Mouse (Mus musculus): Measurements from ENCODE around the gene Ptpn5.

Ptpn5 gene

GRCm38 (mm10) chr7:47133331-47133730 lies at the start of gene Ptpn5:
Ptpn5 (minus strand) TSS chr7:47133684.
- no peak for DNase-seq (ENCODE audit: low spot score)

- no peak for DNase-seq (ENCODE audit: low spot score)
Observed at GRCm38 (mm10) chr7:47170814-47171213, 37.3 kb upstream of the Ptpn5 start.

- DNase-seq (ENCODE audit: low spot score): no peak
Observed at GRCm38 (mm10) chr7:47165028-47165427, 31.5 kb upstream of the Ptpn5 start.

GRCm38 (mm10) chr7:47163203-47163602 lies 29.7 kb upstream of the Ptpn5 start:
- DNase-seq (ENCODE audit: low spot score): no peak

GRCm38 (mm10) chr7:47158451-47158850 lies 25.0 kb upstream of the Ptpn5 start:
- no peak for DNase-seq (ENCODE audit: low spot score)

GRCm38 (mm10) chr7:47157743-47158142 lies 24.3 kb upstream of the Ptpn5 start:
- no peak for DNase-seq (ENCODE audit: low spot score)

- DNase-seq (ENCODE audit: low spot score): no peak
Observed at GRCm38 (mm10) chr7:47155849-47156248, 22.4 kb upstream of the Ptpn5 start.

GRCm38 (mm10) chr7:47155396-47155795 lies 21.9 kb upstream of the Ptpn5 start:
- DNase-seq (ENCODE audit: low spot score): no peak

GRCm38 (mm10) chr7:47150420-47151061 lies 17.1 kb upstream of the Ptpn5 start:
- DNase-seq (ENCODE audit: low spot score): peak; percentile 61

GRCm38 (mm10) chr7:47148298-47148697 lies 14.8 kb upstream of the Ptpn5 start:
- no peak for DNase-seq (ENCODE audit: low spot score)

- peak; percentile 65 for DNase-seq (ENCODE audit: low spot score)
Observed at GRCm38 (mm10) chr7:47146034-47146812, 12.7 kb upstream of the Ptpn5 start.

- no peak for DNase-seq (ENCODE audit: low spot score)
Observed at GRCm38 (mm10) chr7:47144299-47144698, 10.8 kb upstream of the Ptpn5 start.

GRCm38 (mm10) chr7:47139823-47140325 lies 6.4 kb upstream of the Ptpn5 start:
- no peak for DNase-seq (ENCODE audit: low spot score)

GRCm38 (mm10) chr7:47134570-47134969 lies 1.1 kb upstream of the Ptpn5 start:
- no peak for DNase-seq (ENCODE audit: low spot score)

GRCm38 (mm10) chr7:47132931-47133260 lies 588 bp downstream of the Ptpn5 start:
- DNase-seq (ENCODE audit: low spot score): no peak

- DNase-seq (ENCODE audit: low spot score): peak; percentile 65
Observed at GRCm38 (mm10) chr7:47132180-47132930, 1.1 kb downstream of the Ptpn5 start.

- no peak for DNase-seq (ENCODE audit: low spot score)
Observed at GRCm38 (mm10) chr7:47131840-47132179, 1.7 kb downstream of the Ptpn5 start.

GRCm38 (mm10) chr7:47131258-47131657 lies 2.2 kb downstream of the Ptpn5 start:
- no peak for DNase-seq (ENCODE audit: low spot score)

- no peak for DNase-seq (ENCODE audit: low spot score)
Observed at GRCm38 (mm10) chr7:47122026-47122425, 11.5 kb downstream of the Ptpn5 start.

GRCm38 (mm10) chr7:47116666-47117065 lies 16.8 kb downstream of the Ptpn5 start:
- DNase-seq (ENCODE audit: low spot score): no peak

- DNase-seq (ENCODE audit: low spot score): no peak
Observed at GRCm38 (mm10) chr7:47115491-47115890, 18.0 kb downstream of the Ptpn5 start.

GRCm38 (mm10) chr7:47113383-47113782 lies 20.1 kb downstream of the Ptpn5 start:
- no peak for DNase-seq (ENCODE audit: low spot score)

GRCm38 (mm10) chr7:47112036-47112435 lies 21.4 kb downstream of the Ptpn5 start:
- DNase-seq (ENCODE audit: low spot score): no peak

Measured in layer of hippocampus, adult 11-12 months (tissue).